Mouse (Mus musculus): ENCODE measurements around the gene Scd1. TPM values are rescaled to one million over a fixed set of nuclear protein-coding genes. Genes with fewer than 3 reads are reported as not detected.

The Scd1 gene
- total and polyA plus RNA-seq, 3 experiments = 100 to 183 TPM; not detected in 1

DNA sequence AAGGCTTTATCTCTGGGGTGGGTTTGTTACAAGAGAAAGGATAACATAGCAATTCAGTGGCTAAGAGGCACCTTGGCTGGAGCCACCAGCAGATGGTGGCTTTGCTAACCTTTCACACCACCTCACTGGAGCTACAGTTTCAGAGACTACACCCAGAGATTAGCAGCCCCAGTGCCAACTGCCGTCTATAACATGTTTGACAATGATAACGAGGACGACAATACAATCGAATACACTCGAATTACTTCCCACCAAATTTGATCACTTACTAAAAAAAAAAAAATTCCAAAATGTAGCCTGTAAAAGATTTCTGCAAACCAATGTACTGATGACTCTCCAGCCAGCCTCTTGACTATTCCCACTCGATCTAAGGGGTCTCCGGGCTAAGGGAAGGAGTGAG lies 12.7 kb downstream of the Scd1 start:
- H3K4me3 ChIP-seq (ENCODE audit: control insufficient read depth in 1 of 2, insufficient read depth in 1 of 2, low read depth in 2 of 2, low read length in 2 of 2) = no peak overlapping the region
- peak; percentile 76 for DNase-seq (ENCODE audit: low read depth, low spot score)
- H3K9me3 ChIP-seq (replicated peaks; ENCODE audit: insufficient read depth, low read length) = no peaks in the 10 kb centered on the region
- H3K4me1 ChIP-seq (ENCODE audit: control insufficient read depth in 1 of 2, insufficient read depth in 2 of 2, low read length in 2 of 2) = peaks cover 27 to 51% of the 10 kb centered on the region in 2 experiments
- peaks cover 0 to 53% of the 10 kb centered on the region in 2 experiments; a peak in 2 of 4 replicates for H3K36me3 ChIP-seq (ENCODE audit: control insufficient read depth in 1 of 2, insufficient read depth in 2 of 2, low read length in 2 of 2)
- no peaks in the 10 kb centered on the region for H3K27me3 ChIP-seq (ENCODE audit: control insufficient read depth in 1 of 2, insufficient read depth in 2 of 2, low read length in 2 of 2)
- H3K9ac ChIP-seq (ENCODE audit: control insufficient read depth, low read depth, low read length, poor library complexity, severe bottlenecking) = no peak overlapping the region
- no peaks in the 10 kb centered on the region for H3K79me2 ChIP-seq (ENCODE audit: control insufficient read depth, insufficient read depth, low read length, poor library complexity)
- peak overlapping the region; percentile 58 for H3K27ac ChIP-seq (ENCODE audit: control insufficient read depth, low read depth, low read length)
- TF ChIP-seq MYB (IDR thresholded peaks at IDR 0.05; ENCODE audit: low read depth, low read length) = peak; percentile 88
- TF ChIP-seq RAD21 (IDR thresholded peaks at IDR 0.05; ENCODE audit: low read depth, low read length) = no peak
- TF ChIP-seq UBTF (IDR thresholded peaks at IDR 0.05; ENCODE audit: borderline replicate concordance, insufficient read depth, low read depth, low read length) = no peak
- TF ChIP-seq SMC3 (IDR thresholded peaks at IDR 0.05; ENCODE audit: low read depth, low read length) = no peak; the same call in 1 of the 2 replicates
- no peak for TF ChIP-seq NELFE (IDR thresholded peaks at IDR 0.05; ENCODE audit: low read depth, low read length)
- TF ChIP-seq MAZ (IDR thresholded peaks at IDR 0.05; ENCODE audit: low read depth, low read length) = no peak
- no peak for TF ChIP-seq POLR2AphosphoS5 (IDR thresholded peaks at IDR 0.05; ENCODE audit: borderline replicate concordance, low read depth, low read length)
- TF ChIP-seq RCOR1 (IDR thresholded peaks at IDR 0.05; ENCODE audit: low read depth, low read length) = 0 out of 2 replicates have a peak, but pooled peaks have one; percentile 37
- TF ChIP-seq ZNF384 (IDR thresholded peaks at IDR 0.05; ENCODE audit: low read depth, low read length) = peak; percentile 82
- TF ChIP-seq POLR2A (IDR thresholded peaks at IDR 0.05; ENCODE audit: control insufficient read depth in 1 of 2, insufficient read depth in 1 of 2, low read depth in 1 of 2, low read length in 2 of 2, poor library complexity in 1 of 2) = no peak
- TF ChIP-seq NRF1 (IDR thresholded peaks at IDR 0.05; ENCODE audit: insufficient read depth, low read depth, low read length, poor library complexity, severe bottlenecking) = no peak
- no peak for TF ChIP-seq ZKSCAN1 (IDR thresholded peaks at IDR 0.05; ENCODE audit: low read depth, low read length)
- TF ChIP-seq MXI1 (IDR thresholded peaks at IDR 0.05; ENCODE audit: low read depth, low read length) = peak; percentile 30; the same call in 1 of the 2 replicates
- TF ChIP-seq MAX (IDR thresholded peaks at IDR 0.05; ENCODE audit: low read length) = no peak
- TF ChIP-seq ETS1 (IDR thresholded peaks at IDR 0.05; ENCODE audit: low read depth, low read length) = peak; percentile 80
- TF ChIP-seq GABPA (IDR thresholded peaks at IDR 0.05; ENCODE audit: low read depth, low read length) = no peak
- TF ChIP-seq TAL1 (IDR thresholded peaks at IDR 0.05; ENCODE audit: low read length) = peak; percentile 73
- no peak for TF ChIP-seq HCFC1 (IDR thresholded peaks at IDR 0.05; ENCODE audit: low read depth, low read length)
- no peak for TF ChIP-seq CTCF (IDR thresholded peaks at IDR 0.05 in 2 of 3, conservative IDR thresholded peaks at IDR 0.05 in 1 of 3; ENCODE audit: control insufficient read depth in 1 of 3, insufficient read depth in 1 of 3, low read depth in 2 of 3, low read length in 3 of 3, poor library complexity in 1 of 3, severe bottlenecking in 1 of 3)
- TF ChIP-seq USF1 (IDR thresholded peaks at IDR 0.05; ENCODE audit: low read depth, low read length) = no peak
- peak; percentile 86 to 97 for TF ChIP-seq EP300 (IDR thresholded peaks at IDR 0.05; ENCODE audit: low read depth in 1 of 2, low read length in 2 of 2)
- TF ChIP-seq GATA1 (IDR thresholded peaks at IDR 0.05; ENCODE audit: low read depth, low read length) = peak; percentile 71; the same call in 1 of the 2 replicates
- TF ChIP-seq MEF2A (IDR thresholded peaks at IDR 0.05; ENCODE audit: extremely low read depth, insufficient replicate concordance, low read depth, low read length, poor library complexity, severe bottlenecking) = no peak
- no peak for TF ChIP-seq ELF1 (IDR thresholded peaks at IDR 0.05; ENCODE audit: low read depth, low read length)
- no peak for TF ChIP-seq JUND (IDR thresholded peaks at IDR 0.05; ENCODE audit: low read depth, low read length)
- no peak for TF ChIP-seq ZMIZ1 (IDR thresholded peaks at IDR 0.05; ENCODE audit: low read depth, low read length)
- no peak for TF ChIP-seq ZC3H11A (IDR thresholded peaks at IDR 0.05; ENCODE audit: low read depth, low read length)
- no peak for TF ChIP-seq USF2 (IDR thresholded peaks at IDR 0.05; ENCODE audit: borderline replicate concordance in 1 of 2, insufficient read depth in 1 of 2, low read depth in 1 of 2, low read length in 2 of 2)
- TF ChIP-seq CHD2 (IDR thresholded peaks at IDR 0.05; ENCODE audit: low read length) = no peak
- TF ChIP-seq POLR2AphosphoS2 (IDR thresholded peaks at IDR 0.05; ENCODE audit: low read length) = no peak
- peak; percentile 62; the same call in 1 of the 2 replicates for TF ChIP-seq SIN3A (IDR thresholded peaks at IDR 0.05; ENCODE audit: low read length)
- TF ChIP-seq TCF12 (IDR thresholded peaks at IDR 0.05; ENCODE audit: low read depth, low read length) = peak; percentile 89
- no peak for TF ChIP-seq MYC (IDR thresholded peaks at IDR 0.05; ENCODE audit: low read depth, low read length)
- no peak for TF ChIP-seq CHD1 (IDR thresholded peaks at IDR 0.05; ENCODE audit: low read depth, low read length)
- TF ChIP-seq TBP (IDR thresholded peaks at IDR 0.05; ENCODE audit: low read depth, low read length) = no peak
- TF ChIP-seq E2F4 (IDR thresholded peaks at IDR 0.05; ENCODE audit: borderline replicate concordance, low read depth, low read length) = no peak
- TF ChIP-seq MAFK (IDR thresholded peaks at IDR 0.05; ENCODE audit: borderline replicate concordance, low read depth, low read length) = no peak
- no peak for TF ChIP-seq KAT2A (conservative IDR thresholded peaks at IDR 0.05; ENCODE audit: low read depth, low read length)
